Mouse (Mus musculus) kidney, adult 2 months (tissue): ENCODE measurements around the gene Tmem131.

ENCODE experiments used
- CTCF ChIP-seq: fragments of 200-500 bp; conservative IDR thresholded peaks from 2 replicates; pipeline ENCODE4 v1.5.1; 2011; ENCODE audit warnings: low read depth, mild to moderate bottlenecking, control low read depth, low read length, moderate library complexity, mixed read lengths; ENCODE audit not compliant: insufficient read depth, insufficient read length
- POLR2A ChIP-seq: fragments of 200-500 bp; IDR thresholded peaks from one replicate; pipeline ENCODE4 v1.6.1; 2011; ENCODE audit warnings: low read depth, low read length, control low read depth

DNA sequence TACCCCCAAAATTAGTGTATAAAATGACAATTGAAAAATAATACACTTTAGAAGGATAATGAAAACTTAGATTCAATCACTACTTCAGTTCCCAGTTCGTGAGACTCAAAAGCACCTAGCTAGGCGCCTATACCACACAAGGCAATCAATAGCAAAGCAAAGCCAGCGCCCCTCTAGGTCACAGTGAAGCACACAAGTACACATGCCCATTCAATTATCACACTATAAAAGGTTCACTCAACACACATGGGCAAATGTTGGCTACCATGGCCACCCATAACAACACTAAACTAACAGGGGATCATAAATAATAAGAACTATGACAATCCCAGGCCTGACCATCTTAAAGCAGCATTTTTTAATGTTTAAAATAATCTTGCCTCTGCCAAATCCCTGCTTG is 5.8 kb downstream of the Tmem131 start:
- TF ChIP-seq CTCF (no peak), POLR2A (no peak)
